Mouse (Mus musculus) lung, embryonic 16.5 days (tissue): Measurements from ENCODE around the gene Smim10l2a. TPM values are rescaled to one million over a fixed set of nuclear protein-coding genes. Genes with fewer than 3 reads are reported as not detected.

ENCODE experiments used
- ATAC-seq: fragments of 200-750 bp; cut with Nextera tagmentation; 2 replicates; pipeline ENCODE4 v1.8.0; 2017; ENCODE audit warnings: low read depth, mild to moderate bottlenecking, moderate library complexity
- H3K27ac ChIP-seq: fragments of 300-500 bp; sonication (generic); 2 replicates; pipeline ENCODE4 v1.5.1; 2014; ENCODE audit warnings: mild to moderate bottlenecking, control low read depth, low read length
- H3K27me3 ChIP-seq: fragments of 300-500 bp; sonication (generic); 2 replicates; pipeline ENCODE4 v1.6.1; 2014; ENCODE audit warnings: low read depth, low read length, mixed read lengths; ENCODE audit not compliant: control insufficient read depth, insufficient read depth
- H3K36me3 ChIP-seq: fragments of 300-500 bp; sonication (generic); 2 replicates; pipeline ENCODE4 v1.6.1; 2014; ENCODE audit warnings: low read length; ENCODE audit not compliant: control insufficient read depth, insufficient read depth
- H3K4me1 ChIP-seq: fragments of 300-500 bp; sonication (generic); replicated peaks from 2 replicates; pipeline ENCODE4 v1.6.1; 2014; ENCODE audit warnings: low read length, mixed read lengths; ENCODE audit not compliant: control insufficient read depth, insufficient read depth
- H3K4me2 ChIP-seq: fragments of 300-500 bp; sonication (generic); 2 replicates; pipeline ENCODE4 v1.6.1; 2014; ENCODE audit warnings: low read depth, low read length, control low read depth
- H3K4me3 ChIP-seq: fragments of 300-500 bp; sonication (generic); 2 replicates; pipeline ENCODE4 v1.5.1; 2014; ENCODE audit warnings: mild to moderate bottlenecking, low read length, control low read depth
- H3K9ac ChIP-seq: fragments of 300-500 bp; sonication (generic); 2 replicates; pipeline ENCODE4 v1.6.1; 2014; ENCODE audit warnings: low read length, control low read depth
- H3K9me3 ChIP-seq: fragments of 300-500 bp; sonication (generic); 2 replicates; pipeline ENCODE4 v1.6.1; 2016; ENCODE audit warnings: low read length; ENCODE audit not compliant: control insufficient read depth
- WGBS: fragments of 180-500 bp; shearing (Covaris S2); extraction: QIAGEN DNeasy Blood & Tissue Kit; methylation state at CpG from one replicate; pipeline ENCODE4 v1.1.7; 2014; 5-methylcytosine and 5-hydroxymethylcytosine counted together
- polyA plus RNA-seq: library from polyadenylated mRNA; unstranded; fragments of >200 nt; fragmentation: Nextera tagmentation; extraction: Ambion mirVana; gene quantifications from 2 replicates; pipeline ENCODE4 v1.2.1, GENCODE M21; 2015

The Smim10l2a gene
- polyA plus RNA-seq, 1 experiment from 2014 or later = 5.8 TPM

GRCm38 (mm10) chrX:56405482-56405881, 31.1 kb downstream of the Smim10l2a start:
- H3K4me1 ChIP-seq = no peaks in the 10 kb centered on the region
- no peak overlapping the region for H3K4me2 ChIP-seq
- ATAC-seq = no peak
- no peaks in the 10 kb centered on the region for H3K27me3 ChIP-seq
- no peaks in the 10 kb centered on the region for H3K9me3 ChIP-seq
- no peaks in the 10 kb centered on the region for H3K36me3 ChIP-seq
- H3K27ac ChIP-seq = no peak overlapping the region
- WGBS = 31% methylated on average over 1 of the region's 1 CpGs
- no peak overlapping the region for H3K4me3 ChIP-seq
- no peak overlapping the region for H3K9ac ChIP-seq

- no peak overlapping the region for H3K9ac ChIP-seq
- H3K36me3 ChIP-seq = no peaks in the 10 kb centered on the region
- no peaks in the 10 kb centered on the region for H3K9me3 ChIP-seq
- H3K4me3 ChIP-seq = no peak overlapping the region
- no peak overlapping the region for H3K4me2 ChIP-seq
- ATAC-seq = no peak
- no peaks in the 10 kb centered on the region for H3K4me1 ChIP-seq
- no peak overlapping the region for H3K27ac ChIP-seq
- no peaks in the 10 kb centered on the region for H3K27me3 ChIP-seq
- WGBS = 45% methylated on average over 5 of the region's 5 CpGs
These were observed 31.7 kb downstream of the Smim10l2a start for GRCm38 (mm10) chrX:56406128-56406527.

DNA sequence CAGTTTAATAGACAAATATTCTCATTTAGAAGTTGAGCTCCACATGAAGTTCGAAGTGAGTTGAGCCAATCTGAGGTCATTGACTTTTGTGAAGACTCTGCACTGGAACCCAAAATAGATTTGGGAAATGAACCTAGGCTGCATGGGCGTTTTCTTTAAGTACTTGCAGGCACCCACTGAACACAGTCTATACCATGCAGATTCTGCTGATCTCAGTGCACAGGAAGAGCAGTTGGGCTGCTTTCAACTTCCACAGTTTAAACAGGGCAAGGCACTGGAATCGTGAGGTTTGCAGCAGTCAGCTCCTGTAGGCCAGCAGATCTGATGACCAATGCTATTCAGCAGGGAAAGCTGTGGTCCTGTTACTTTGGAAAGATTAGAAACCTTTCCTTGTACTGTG, 41.9 kb downstream of the Smim10l2a start:
- H3K9ac ChIP-seq = no peak overlapping the region
- no peaks in the 10 kb centered on the region for H3K9me3 ChIP-seq
- no peaks in the 10 kb centered on the region for H3K4me1 ChIP-seq
- ATAC-seq = no peak
- WGBS = 57% methylated on average over 3 of the region's 3 CpGs
- no peaks in the 10 kb centered on the region for H3K27me3 ChIP-seq
- H3K4me2 ChIP-seq = no peak overlapping the region
- H3K36me3 ChIP-seq = no peaks in the 10 kb centered on the region
- no peak overlapping the region for H3K27ac ChIP-seq
- H3K4me3 ChIP-seq = no peak overlapping the region

GRCm38 (mm10) chrX:56417541-56417940, 43.2 kb downstream of the Smim10l2a start:
- Histone ChIP-seq H3K4me1 (no peaks in the 10 kb centered on the region), H3K27me3 (no peaks in the 10 kb centered on the region), H3K36me3 (no peaks in the 10 kb centered on the region), H3K9me3 (no peaks in the 10 kb centered on the region), H3K9ac (no peak overlapping the region), H3K4me3 (no peak overlapping the region), H3K4me2 (no peak overlapping the region), H3K27ac (no peak overlapping the region)
- WGBS = 64% methylated on average over 4 of the region's 4 CpGs
- ATAC-seq = no peak

Other genes with a start within 250 kb of the Smim10l2a start
- 0.99 and 1.2 TPM in 2 replicates for gene 3830403N18Rik, start 238.0 kb upstream of the Smim10l2a start, polyA plus RNA-seq
- gene Gm773, start 161.7 kb upstream of the Smim10l2a start, polyA plus RNA-seq = not detected in 2 replicates
- 7.2 and 8.2 TPM in 2 replicates for gene Zfp449, start 28.2 kb upstream of the Smim10l2a start, polyA plus RNA-seq
- gene Gm2174, start 73.4 kb downstream of the Smim10l2a start, polyA plus RNA-seq = 1.1 and 3.5 TPM in 2 replicates
- 29.4 and 31.8 TPM in 2 replicates for gene Ints6l, start 80.3 kb downstream of the Smim10l2a start, polyA plus RNA-seq
- not detected in 2 replicates for gene Gm10477, start 150.2 kb downstream of the Smim10l2a start, polyA plus RNA-seq
- not detected in 2 replicates for gene Gm648, start 175.0 kb downstream of the Smim10l2a start, polyA plus RNA-seq
- gene Mmgt1, start 223.5 kb downstream of the Smim10l2a start, polyA plus RNA-seq = 23.1 and 27.6 TPM in 2 replicates
- gene Slc9a6, start 235.2 kb downstream of the Smim10l2a start, polyA plus RNA-seq = 11.7 and 13.0 TPM in 2 replicates